ENCODE assay signal across 13 mouse cellular contexts in the genomic region with DNA sequence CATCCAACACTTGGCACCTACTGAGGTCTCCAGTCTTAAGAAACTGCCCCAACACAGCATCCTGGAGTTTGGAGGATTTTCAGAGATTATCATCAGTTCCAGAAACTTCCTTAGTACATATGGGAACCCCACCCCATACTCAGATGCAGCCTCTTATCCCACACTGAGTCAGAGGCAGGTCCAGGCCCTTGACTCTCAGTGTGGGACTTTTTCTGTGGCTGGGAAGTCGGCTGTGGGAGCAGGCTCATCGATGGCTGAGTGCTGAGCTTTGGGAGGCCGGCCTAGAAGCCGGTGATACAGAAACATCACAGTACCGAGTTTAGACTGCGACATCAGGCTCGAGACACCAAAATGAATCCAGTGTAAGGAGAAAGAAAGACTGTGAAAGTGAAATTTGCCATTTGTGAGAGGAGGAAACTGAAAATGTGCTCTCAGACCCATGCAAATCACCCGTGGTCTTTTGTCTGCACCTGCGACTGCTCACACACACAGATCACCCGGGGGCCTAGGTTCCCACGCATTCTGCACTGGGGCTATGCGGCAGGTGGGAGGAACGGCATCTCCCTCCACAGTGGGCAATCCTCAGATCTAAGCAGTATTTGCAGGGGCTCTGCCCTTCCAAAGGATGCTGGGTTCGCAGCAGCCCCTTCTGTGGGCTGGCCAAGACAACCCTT.
"Had no signal": no experiment of that assay in that cellular context is flagged by ENCODE, and none has a peak within 500 bp of the region (broad histone marks: within the 10 kb centered on the region; RNA-seq: fewer than 3 reads in every experiment).

No protein-coding gene starts in this region.

- H3K4me1 ChIP-seq: limb, embryonic 12.5 days; midbrain, embryonic 13.5 days had no signal

- H3K27ac ChIP-seq: limb, embryonic 12.5 days; liver, embryonic 14.5 days; midbrain, embryonic 13.5 days; stomach, postnatal 0 days had no signal

- H3K4me2 ChIP-seq: limb, embryonic 12.5 days; midbrain, embryonic 13.5 days had no signal

- H3K9ac ChIP-seq: limb, embryonic 12.5 days; liver, embryonic 14.5 days; midbrain, embryonic 13.5 days had no signal

- H3K36me3 ChIP-seq: limb, embryonic 12.5 days; midbrain, embryonic 13.5 days had no signal

- H3K4me3 ChIP-seq: limb, embryonic 12.5 days; midbrain, embryonic 13.5 days had no signal

- H3K9me3 ChIP-seq: limb, embryonic 12.5 days; midbrain, embryonic 13.5 days had no signal

- H3K27me3 ChIP-seq: limb, embryonic 12.5 days; midbrain, embryonic 13.5 days had no signal

- DNase-seq: kidney, adult 18-20 months; kidney, postnatal 10 days; liver; lung, adult 2 months; lung, postnatal 36 days; right cerebral cortex, adult 18-20 months; right cerebral cortex, postnatal 25 days; thymus, postnatal 14 days had no signal

- ATAC-seq: lung, postnatal 0 days; midbrain, embryonic 13.5 days had no signal
